13 mouse cellular contexts compared by ENCODE assay signal in genomic region chr1:135574451-135575208, GRCm38 (mm10). TPM values are rescaled to one million over a fixed set of nuclear protein-coding genes. Genes with fewer than 3 reads are reported as not detected.
A peak's percentile ranks its signal among the peaks of the same experiment; 100 is the strongest.
DNase-seq lines count a peak whose midpoint lies in the region.
"Had no signal": no experiment of that assay in that cellular context is flagged by ENCODE, and none has a peak within 500 bp of the region (broad histone marks: within the 10 kb centered on the region; RNA-seq: fewer than 3 reads in every experiment).

No protein-coding gene starts in this region.

- peak; percentile 42 for DNase-seq in gastrocnemius, adult 18-20 months (ENCODE audit: low spot score)
- no peak for DNase-seq in gastrocnemius, postnatal 10 days
- DNase-seq in adipocyte (ENCODE audit: low spot score): peak; percentile 40
- DNase-seq in gastrocnemius, postnatal 25 days: peak; percentile 44
- DNase-seq in heart, postnatal 36 days: peak; percentile 18 to 40
- no peak for DNase-seq in urinary bladder, adult 18-20 months (ENCODE audit: low spot score in 2 of 2)
- DNase-seq in ovary, postnatal 10 days (ENCODE audit: low spot score): no peak
- no peak for DNase-seq in lung, postnatal 14 days
- DNase-seq: adrenal gland, postnatal 36 days; cerebellum, adult 9-10 months; left cerebral cortex, postnatal 4 days; liver, embryonic 13.5 days; right cerebral cortex, adult 18-20 months had no signal

- intact Hi-C loops in heart, postnatal 36 days (cut with DNase I): no loop called here

RNA-seq across cellular contexts. Expression of gene Nav1, which starts 32.5 kb away (rescaled TPM):
- total RNA-seq in gastrocnemius, adult 18-20 months (2021): 10 to 100 TPM in 1 of 2 experiments, 1 to 10 TPM in 1; 8.4 to 11.4 TPM
- 10 to 100 TPM; 17.2 to 29.5 TPM for total RNA-seq in gastrocnemius, postnatal 10 days (2021)
- total RNA-seq in gastrocnemius, postnatal 25 days (2021): 10 to 100 TPM in 1 of 2 experiments, 1 to 10 TPM in 1; 7.9 to 11.1 TPM
- total RNA-seq in heart, postnatal 36 days (2021): 10 to 100 TPM; 18.6 to 20.8 TPM

Comparison
In these comparisons a context has a peak if more than half of its experiments do, and no peak if none do; other contexts are left out.
1. DNase-seq: peak in gastrocnemius, adult 18-20 months (single experiment), adipocyte (single experiment), gastrocnemius, postnatal 25 days (single experiment) and heart, postnatal 36 days (2 of 2); none in gastrocnemius, postnatal 10 days (single experiment), urinary bladder, adult 18-20 months (0 of 2), ovary, postnatal 10 days (single experiment) and lung, postnatal 14 days (single experiment).